Mouse (Mus musculus) cerebellum, adult (tissue): ENCODE measurements around the gene Gm4297.
"Not testable (repeated sequence)": the region's sequence is repeated elsewhere in the genome, so short reads cannot be mapped to it uniquely, and the experiment has no call there.

ENCODE experiments used
- ATAC-seq: cut with Nextera tagmentation; 2 replicates; pipeline ENCODE4 v1.9.2; 2017; ENCODE audit warnings: mild to moderate bottlenecking, moderate library complexity, mixed read lengths; ENCODE audit not compliant: insufficient number of reproducible peaks, low FRiP score, low TSS enrichment

The Gm4297 gene

GRCm38 (mm10) chrX:24574795-24575194, at the start of gene Gm4297:
Gene Gm4297 (minus strand): TSS chrX:24574895.
- not testable (repeated sequence) for ATAC-seq
